Mouse (Mus musculus) lung, embryonic 14.5 days (tissue): ENCODE measurements at regions not wholly inside any gene's neighbourhood (a gene's known extent, or its start where the extent isn't known, plus 50 kb on each side); places are given as distances from the start of the nearest gene placed in this dataset.

Experiments
- ATAC-seq: fragments of 200-750 bp; cut with Nextera tagmentation; 2 replicates; pipeline ENCODE4 v1.8.0; 2017; ENCODE audit warnings: mild to moderate bottlenecking, moderate TSS enrichment, moderate library complexity; ENCODE audit not compliant: insufficient read depth
- DNase-seq: peaks from one replicate; pipeline ENCODE4 v3.0.0-alpha.2; 2015
- H3K27ac ChIP-seq: fragments of 300-500 bp; sonication (generic); 2 replicates; pipeline ENCODE4 v1.5.1; 2014; ENCODE audit warnings: low read depth, mild to moderate bottlenecking, moderate library complexity
- H3K27me3 ChIP-seq: fragments of 300-500 bp; sonication (generic); 2 replicates; pipeline ENCODE4 v1.6.1; 2014; ENCODE audit warnings: low read length, control low read depth; ENCODE audit not compliant: insufficient read depth
- H3K36me3 ChIP-seq: fragments of 300-500 bp; sonication (generic); 2 replicates; pipeline ENCODE4 v1.6.1; 2014; ENCODE audit warnings: control low read depth; ENCODE audit not compliant: insufficient read depth
- H3K4me1 ChIP-seq: fragments of 300-500 bp; sonication (generic); 2 replicates; pipeline ENCODE4 v1.6.1; 2014; ENCODE audit warnings: antibody characterized with exemption, control low read depth; ENCODE audit not compliant: insufficient read depth
- H3K4me2 ChIP-seq: fragments of 300-500 bp; sonication (generic); 2 replicates; pipeline ENCODE4 v1.6.1; 2014; ENCODE audit warnings: mild to moderate bottlenecking
- H3K4me3 ChIP-seq: fragments of 300-500 bp; sonication (generic); 2 replicates; pipeline ENCODE4 v1.5.1; 2014; ENCODE audit warnings: low read depth, low read length
- H3K9ac ChIP-seq: fragments of 300-500 bp; sonication (generic); 2 replicates; pipeline ENCODE4 v1.6.1; 2014
- H3K9me3 ChIP-seq: fragments of 300-500 bp; sonication (generic); 2 replicates; pipeline ENCODE4 v1.6.1; 2016; ENCODE audit warnings: low read depth, low read length, control low read depth
- CTCF ChIP-seq: IDR thresholded peaks from 2 replicates; pipeline ENCODE4 v1.5.1; 2016; ENCODE audit warnings: antibody characterized with exemption, low read depth
- WGBS: fragments of 180-500 bp; shearing (Covaris S2); extraction: QIAGEN DNeasy Blood & Tissue Kit; methylation state at CpG from one replicate; pipeline ENCODE4 v1.1.7; 2014; 5-methylcytosine and 5-hydroxymethylcytosine counted together

- Histone ChIP-seq H3K9me3 (no peaks in the 10 kb centered on the region), H3K4me3 (no peak overlapping the region)
- 32% methylated on average over 12 of the region's 12 CpGs for WGBS
Measured at GRCm38 (mm10) chr2:174532671-174533363, 59.9 kb upstream of the Prelid3b start.

GRCm38 (mm10) chr2:174540717-174541116 is 67.8 kb upstream of the Prelid3b start:
- Histone ChIP-seq H3K9ac (no peak overlapping the region), H3K4me1 (no peaks in the 10 kb centered on the region), H3K27ac (no peak overlapping the region), H3K27me3 (no peaks in the 10 kb centered on the region), H3K36me3 (no peaks in the 10 kb centered on the region), H3K4me3 (no peak overlapping the region), H3K4me2 (no peak overlapping the region), H3K9me3 (no peaks in the 10 kb centered on the region)
- no peak for ATAC-seq
- TF ChIP-seq CTCF, result no peak
- no peak for DNase-seq
- WGBS, result 35% methylated on average over 5 of the region's 5 CpGs

More at GRCm38 (mm10) chr2:174532671-174533363, 59.9 kb upstream of the Prelid3b start:
- peak; percentile 79 for ATAC-seq
- no peaks in the 10 kb centered on the region for H3K27me3 ChIP-seq
- no peaks in the 10 kb centered on the region for H3K36me3 ChIP-seq
- no peak overlapping the region for H3K27ac ChIP-seq
- no peaks in the 10 kb centered on the region for H3K4me1 ChIP-seq
- peak; percentile 61 for DNase-seq
- no peak overlapping the region for H3K9ac ChIP-seq
- peak; percentile 79 for TF ChIP-seq CTCF
- no peak overlapping the region for H3K4me2 ChIP-seq

GRCm38 (mm10) chr2:174547207-174547606 is 74.3 kb upstream of the Prelid3b start:
- H3K27ac ChIP-seq, result no peak overlapping the region
- WGBS, result 76% methylated on average over 3 of the region's 3 CpGs
- H3K4me1 ChIP-seq, result no peaks in the 10 kb centered on the region
- H3K4me2 ChIP-seq, result no peak overlapping the region
- H3K9ac ChIP-seq, result no peak overlapping the region
- DNase-seq (no peak), ATAC-seq (no peak)
- H3K27me3 ChIP-seq, result no peaks in the 10 kb centered on the region
- no peak overlapping the region for H3K4me3 ChIP-seq
- TF ChIP-seq CTCF, result no peak
- H3K9me3 ChIP-seq, result no peaks in the 10 kb centered on the region
- H3K36me3 ChIP-seq, result no peaks in the 10 kb centered on the region

- no peak overlapping the region for H3K9ac ChIP-seq
- no peaks in the 10 kb centered on the region for H3K36me3 ChIP-seq
- H3K4me1 ChIP-seq, result no peaks in the 10 kb centered on the region
- ATAC-seq, result no peak
- no peak overlapping the region for H3K4me2 ChIP-seq
- no peak overlapping the region for H3K4me3 ChIP-seq
- H3K9me3 ChIP-seq, result no peaks in the 10 kb centered on the region
- no peak for DNase-seq
- WGBS, result 85% methylated on average over 6 of the region's 6 CpGs
- no peaks in the 10 kb centered on the region for H3K27me3 ChIP-seq
- H3K27ac ChIP-seq, result no peak overlapping the region
- no peak for TF ChIP-seq CTCF
Measured at GRCm38 (mm10) chr2:174547701-174548100, 74.8 kb upstream of the Prelid3b start.

- no peak for TF ChIP-seq CTCF
- no peak overlapping the region for H3K4me3 ChIP-seq
- no peak overlapping the region for H3K9ac ChIP-seq
- ATAC-seq, result no peak
- H3K4me1 ChIP-seq, result no peaks in the 10 kb centered on the region
- WGBS, result 60% methylated on average over 4 of the region's 4 CpGs
- no peak for DNase-seq
- no peak overlapping the region for H3K27ac ChIP-seq
- no peak overlapping the region for H3K4me2 ChIP-seq
- no peaks in the 10 kb centered on the region for H3K9me3 ChIP-seq
- H3K27me3 ChIP-seq, result no peaks in the 10 kb centered on the region
- H3K36me3 ChIP-seq, result no peaks in the 10 kb centered on the region
Measured at GRCm38 (mm10) chr2:174548776-174549175, 75.9 kb upstream of the Prelid3b start.

- ATAC-seq (no peak), DNase-seq (no peak)
- H3K4me1 ChIP-seq, result no peaks in the 10 kb centered on the region
- no peak overlapping the region for H3K9ac ChIP-seq
- no peaks in the 10 kb centered on the region for H3K27me3 ChIP-seq
- no peak for TF ChIP-seq CTCF
- no peak overlapping the region for H3K27ac ChIP-seq
- no peaks in the 10 kb centered on the region for H3K36me3 ChIP-seq
- H3K9me3 ChIP-seq, result no peaks in the 10 kb centered on the region
- H3K4me2 ChIP-seq, result no peak overlapping the region
- H3K4me3 ChIP-seq, result no peak overlapping the region
- 86% methylated on average over 11 of the region's 11 CpGs for WGBS
Measured at GRCm38 (mm10) chr2:174555778-174556177, 82.9 kb upstream of the Prelid3b start.

GRCm38 (mm10) chr2:174561828-174562429 is 81.4 kb upstream of the Zfp831 start:
- no peak for TF ChIP-seq CTCF
- 0 out of 2 replicates have a peak, but pooled peaks cover 3% of the 10 kb centered on the region for H3K4me1 ChIP-seq
- ATAC-seq, result peak; percentile 38; the same call in 1 of the 2 replicates
- no peaks in the 10 kb centered on the region for H3K9me3 ChIP-seq
- no peak overlapping the region for H3K4me3 ChIP-seq
- DNase-seq, result peak; percentile 59
- no peak overlapping the region for H3K4me2 ChIP-seq
- 14% methylated on average over 7 of the region's 7 CpGs for WGBS
- H3K27me3 ChIP-seq, result no peaks in the 10 kb centered on the region
- H3K27ac ChIP-seq, result no peak overlapping the region
- no peak overlapping the region for H3K9ac ChIP-seq
- H3K36me3 ChIP-seq, result no peaks in the 10 kb centered on the region
